Mouse (Mus musculus) embryonic facial prominence, embryonic 11.5 days (tissue): ENCODE data around the gene Gm39115. TPM values are rescaled to one million over a fixed set of nuclear protein-coding genes. Genes with fewer than 3 reads are reported as not detected.
"Not testable (repeated sequence)": the region's sequence is repeated elsewhere in the genome, so short reads cannot be mapped to it uniquely, and the experiment has no call there.

Source experiments
- ATAC-seq: fragments of 200-750 bp; cut with Nextera tagmentation; replicated peaks from 2 replicates; pipeline ENCODE4 v1.8.0; 2017; ENCODE audit warnings: low read depth; ENCODE audit not compliant: insufficient number of reproducible peaks, low FRiP score, low TSS enrichment
- DNase-seq: peaks from one replicate; pipeline ENCODE4 v3.0.0-alpha.2; 2015; ENCODE audit warnings: low spot score
- H3K27ac ChIP-seq: fragments of 300-500 bp; sonication (generic); replicated peaks from 2 replicates; pipeline ENCODE4 v1.5.1; 2014; ENCODE audit warnings: mild to moderate bottlenecking, low read depth, low read length, control low read depth
- H3K27me3 ChIP-seq: fragments of 300-500 bp; sonication (generic); 2 replicates; pipeline ENCODE4 v1.6.1; 2014; ENCODE audit warnings: mild to moderate bottlenecking, low read length, moderate library complexity, mixed read lengths; ENCODE audit not compliant: control insufficient read depth, insufficient read depth
- H3K36me3 ChIP-seq: fragments of 300-500 bp; sonication (generic); replicated peaks from 2 replicates; pipeline ENCODE4 v1.6.1; 2014; ENCODE audit warnings: low read depth, mild to moderate bottlenecking, low read length, moderate library complexity, mixed read lengths; ENCODE audit not compliant: control insufficient read depth, insufficient read depth
- H3K4me1 ChIP-seq: fragments of 300-500 bp; sonication (generic); 2 replicates; pipeline ENCODE4 v1.6.1; 2014; ENCODE audit warnings: low read length, mixed read lengths; ENCODE audit not compliant: control insufficient read depth, insufficient read depth
- H3K4me2 ChIP-seq: fragments of 300-500 bp; sonication (generic); 2 replicates; pipeline ENCODE4 v1.6.1; 2014; ENCODE audit warnings: low read depth, mild to moderate bottlenecking, control low read depth, low read length, moderate library complexity
- H3K4me3 ChIP-seq: fragments of 300-500 bp; sonication (generic); 2 replicates; pipeline ENCODE4 v1.5.1; 2014; ENCODE audit warnings: low read depth, low read length, control low read depth
- H3K9ac ChIP-seq: fragments of 300-500 bp; sonication (generic); replicated peaks from 2 replicates; pipeline ENCODE4 v1.6.1; 2014; ENCODE audit warnings: mild to moderate bottlenecking, control low read depth, low read length
- H3K9me3 ChIP-seq: fragments of 300-500 bp; sonication (generic); replicated peaks from 2 replicates; pipeline ENCODE4 v1.6.1; 2016; ENCODE audit warnings: mild to moderate bottlenecking, low read length, inconsistent platforms, mixed read lengths; ENCODE audit not compliant: control insufficient read depth
- WGBS: fragments of 180-500 bp; shearing (Covaris S2); extraction: QIAGEN DNeasy Blood & Tissue Kit; methylation state at CpG from one replicate; pipeline ENCODE4 v1.1.7; 2014; 5-methylcytosine and 5-hydroxymethylcytosine counted together
- polyA plus RNA-seq: library from polyadenylated mRNA; unstranded; fragments of >200 nt; fragmentation: Nextera tagmentation; extraction: Ambion mirVana; gene quantifications from 2 replicates; pipeline ENCODE4 v1.2.1, GENCODE M21; 2014

The Gm39115 gene
- polyA plus RNA-seq, result not detected in 2 replicates

DNA sequence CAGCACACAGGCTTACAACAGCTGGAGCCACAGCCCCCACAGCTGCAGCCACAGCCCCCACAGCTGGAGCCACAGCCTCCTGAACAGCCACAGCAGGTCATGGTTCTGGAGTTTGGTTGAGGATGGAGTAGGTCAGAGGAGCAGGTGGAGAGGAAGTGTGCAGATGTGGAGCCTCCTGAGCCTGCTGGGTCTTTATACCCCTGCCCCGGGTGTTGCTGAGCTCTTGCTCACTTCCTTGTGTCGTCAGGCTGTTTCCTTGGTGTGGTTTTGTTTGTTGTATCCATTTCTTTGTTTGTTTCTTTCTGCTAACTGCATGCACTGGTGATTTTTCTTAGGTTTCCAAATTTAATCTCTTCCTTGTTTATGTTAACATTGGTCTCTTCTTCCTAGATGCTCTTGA, at the start of gene Gm39115:
TSS of gene Gm39115 (minus strand) at position 101 of the 400 bp plus-strand sequence.
- not testable (repeated sequence) for DNase-seq, H3K36me3 ChIP-seq, H3K27ac ChIP-seq, H3K9me3 ChIP-seq, ATAC-seq, H3K27me3 ChIP-seq, H3K4me2 ChIP-seq, H3K9ac ChIP-seq, H3K4me3 ChIP-seq, H3K4me1 ChIP-seq
- 43% methylated on average over 2 of the region's 2 CpGs for WGBS

DNA sequence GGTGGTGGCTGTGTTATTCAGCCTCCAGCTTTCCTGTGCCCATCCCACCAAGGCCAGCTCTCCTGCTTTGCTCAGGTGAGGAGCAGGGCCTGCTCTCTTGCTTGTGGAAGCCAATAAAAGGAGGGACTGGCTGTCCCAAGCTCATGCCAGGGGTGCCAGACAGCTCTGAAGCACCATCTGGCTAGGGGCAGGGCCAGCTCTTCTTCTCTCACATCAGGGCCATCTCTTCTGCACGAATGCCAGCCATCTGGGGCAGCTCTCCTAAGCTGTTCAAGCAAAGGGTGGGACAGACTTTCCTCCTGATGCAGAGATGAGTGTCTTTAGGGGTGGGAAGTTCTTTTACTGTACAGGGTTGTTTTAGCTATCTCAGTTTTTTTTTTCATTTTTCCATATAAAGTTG, 45.2 kb upstream of the Gm39115 start:
- no peak overlapping the region for H3K4me2 ChIP-seq
- H3K9ac ChIP-seq, result no peak overlapping the region
- no peaks in the 10 kb centered on the region for H3K4me1 ChIP-seq
- H3K36me3 ChIP-seq, result no peaks in the 10 kb centered on the region
- H3K27ac ChIP-seq, result no peak overlapping the region
- 80% methylated on average over 1 of the region's 1 CpGs for WGBS
- H3K4me3 ChIP-seq, result no peak overlapping the region
- H3K9me3 ChIP-seq, result no peaks in the 10 kb centered on the region
- H3K27me3 ChIP-seq, result no peaks in the 10 kb centered on the region
- DNase-seq (no peak), ATAC-seq (no peak)

DNA sequence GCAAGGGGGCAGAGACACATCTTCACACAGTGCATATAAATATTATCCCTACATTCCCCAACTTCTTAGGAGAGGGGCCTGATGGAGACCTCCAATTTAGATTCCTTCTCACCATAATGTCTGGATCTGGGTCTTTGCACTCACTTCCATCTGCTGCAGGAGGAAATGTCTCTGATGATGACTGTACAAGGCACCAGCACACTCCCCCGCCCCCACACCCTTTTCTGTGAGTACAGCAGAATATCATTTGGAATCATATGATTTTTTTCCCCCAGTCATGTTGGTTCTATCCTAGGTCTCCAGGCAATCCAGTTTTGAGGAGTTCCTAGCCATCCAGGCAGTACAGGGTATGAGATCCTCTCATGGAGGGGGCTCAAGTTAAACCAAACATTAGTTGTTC, 42.9 kb upstream of the Gm39115 start:
- Histone ChIP-seq H3K27me3 (no peaks in the 10 kb centered on the region), H3K9me3 (no peaks in the 10 kb centered on the region), H3K4me1 (no peaks in the 10 kb centered on the region), H3K36me3 (no peaks in the 10 kb centered on the region), H3K9ac (no peak overlapping the region), H3K27ac (no peak overlapping the region), H3K4me2 (no peak overlapping the region), H3K4me3 (no peak overlapping the region)
- DNase-seq (no peak), ATAC-seq (no peak)
- WGBS, result 96% methylated on average over 1 of the region's 1 CpGs

DNA sequence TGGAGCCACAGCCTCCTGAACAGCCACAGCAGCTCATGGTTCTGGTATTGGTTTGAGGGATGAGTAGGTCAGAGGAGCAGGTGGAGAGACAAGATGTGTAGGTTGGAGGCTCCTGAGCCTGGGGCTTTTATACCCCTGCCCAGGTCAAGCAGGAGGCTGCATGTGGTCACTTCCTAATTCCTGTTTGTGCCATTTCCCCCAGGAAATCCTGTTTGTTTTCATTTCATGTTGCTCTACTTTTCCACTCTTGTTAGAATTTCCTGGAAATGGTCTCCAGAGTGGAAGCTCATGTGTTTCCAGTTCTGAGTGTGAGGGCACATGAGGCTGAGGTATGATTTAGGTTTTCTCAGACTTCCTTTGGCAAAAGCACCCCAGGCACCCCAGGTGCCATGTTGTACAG, 40.1 kb upstream of the Gm39115 start, which contains the start of gene Krtap5-2:
TSS of gene Krtap5-2 (minus strand) at position 101 of the 400 bp plus-strand sequence.
- ATAC-seq, DNase-seq, H3K9me3 ChIP-seq, H3K27ac ChIP-seq, H3K4me3 ChIP-seq, H3K4me1 ChIP-seq, H3K27me3 ChIP-seq, H3K9ac ChIP-seq, H3K36me3 ChIP-seq, H3K4me2 ChIP-seq: not testable (repeated sequence)

DNA sequence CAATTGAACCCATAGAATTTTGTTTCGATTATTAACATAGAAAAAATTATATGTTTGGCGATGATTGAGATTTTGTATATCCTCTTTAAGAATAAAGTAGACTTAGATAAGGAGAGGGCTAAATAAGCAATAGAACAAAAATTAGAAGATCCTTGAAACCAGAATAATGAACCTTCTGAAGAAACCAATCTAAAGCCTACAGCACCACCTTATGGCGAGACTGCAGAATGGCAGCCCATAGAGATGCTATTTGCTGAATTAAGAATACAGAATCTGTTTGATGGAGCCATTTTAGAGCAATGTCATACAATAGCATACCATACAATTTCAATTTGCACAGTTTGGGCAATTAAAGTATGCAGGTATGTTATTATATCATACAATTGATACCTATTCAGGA, 34.0 kb upstream of the Gm39115 start:
- Histone ChIP-seq H3K4me3 (no peak overlapping the region), H3K27ac (no peak overlapping the region), H3K27me3 (no peaks in the 10 kb centered on the region), H3K4me2 (no peak overlapping the region), H3K4me1 (no peaks in the 10 kb centered on the region), H3K9me3 (no peaks in the 10 kb centered on the region), H3K9ac (no peak overlapping the region), H3K36me3 (no peaks in the 10 kb centered on the region)
- ATAC-seq (no peak), DNase-seq (peak; percentile 76)
- 44% methylated on average over 3 of the region's 3 CpGs for WGBS

DNA sequence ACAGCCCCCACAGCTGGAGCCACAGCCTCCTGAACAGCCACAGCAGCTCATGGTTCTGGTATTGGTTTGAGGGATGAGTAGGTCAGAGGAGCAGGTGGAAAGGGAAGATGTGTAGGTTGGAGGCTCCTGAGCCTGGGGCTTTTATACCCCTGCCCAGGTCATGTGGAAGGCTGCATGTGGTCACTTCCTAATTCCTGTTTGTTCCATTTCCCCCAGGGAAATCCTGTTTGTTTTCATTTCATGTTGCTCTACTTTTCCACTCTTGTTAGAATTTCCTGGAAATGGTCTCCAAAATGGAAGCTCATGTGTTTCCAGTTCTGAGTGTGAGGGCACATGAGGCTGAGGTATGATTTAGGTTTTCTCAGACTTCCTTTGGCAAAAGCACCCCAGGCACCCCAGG, 29.8 kb upstream of the Gm39115 start, which contains the start of gene Gm4553:
TSS of gene Gm4553 (minus strand) at position 101 of the 400 bp plus-strand sequence.
- H3K27ac ChIP-seq, H3K4me2 ChIP-seq, H3K9me3 ChIP-seq, H3K36me3 ChIP-seq, H3K27me3 ChIP-seq, DNase-seq, H3K4me1 ChIP-seq, ATAC-seq, H3K4me3 ChIP-seq, H3K9ac ChIP-seq: not testable (repeated sequence)

DNA sequence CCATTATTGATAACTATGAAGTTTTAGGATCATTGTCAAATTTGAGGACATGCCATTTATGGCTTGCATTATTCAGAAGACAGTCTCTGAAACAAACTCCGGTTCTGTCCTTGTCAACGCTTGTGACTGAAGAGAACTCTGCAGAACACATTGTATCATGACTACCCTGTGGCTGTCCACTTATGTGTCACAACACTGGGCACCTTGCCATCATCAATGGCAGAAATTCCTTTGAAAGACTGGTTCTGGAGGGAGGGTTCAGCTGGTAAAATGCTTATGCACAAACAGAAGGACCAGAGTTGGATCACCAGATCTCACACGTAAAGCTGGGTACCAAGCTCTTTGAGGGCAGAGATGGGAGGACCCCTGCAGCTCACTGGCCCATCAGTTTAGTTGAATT, 23.5 kb upstream of the Gm39115 start:
- no peaks in the 10 kb centered on the region for H3K9me3 ChIP-seq
- H3K4me2 ChIP-seq, result no peak overlapping the region
- no peaks in the 10 kb centered on the region for H3K36me3 ChIP-seq
- 92% methylated on average over 3 of the region's 3 CpGs for WGBS
- no peak overlapping the region for H3K27ac ChIP-seq
- no peaks in the 10 kb centered on the region for H3K27me3 ChIP-seq
- no peak for ATAC-seq
- DNase-seq, result no peak
- no peaks in the 10 kb centered on the region for H3K4me1 ChIP-seq
- H3K9ac ChIP-seq, result no peak overlapping the region
- H3K4me3 ChIP-seq, result no peak overlapping the region

DNA sequence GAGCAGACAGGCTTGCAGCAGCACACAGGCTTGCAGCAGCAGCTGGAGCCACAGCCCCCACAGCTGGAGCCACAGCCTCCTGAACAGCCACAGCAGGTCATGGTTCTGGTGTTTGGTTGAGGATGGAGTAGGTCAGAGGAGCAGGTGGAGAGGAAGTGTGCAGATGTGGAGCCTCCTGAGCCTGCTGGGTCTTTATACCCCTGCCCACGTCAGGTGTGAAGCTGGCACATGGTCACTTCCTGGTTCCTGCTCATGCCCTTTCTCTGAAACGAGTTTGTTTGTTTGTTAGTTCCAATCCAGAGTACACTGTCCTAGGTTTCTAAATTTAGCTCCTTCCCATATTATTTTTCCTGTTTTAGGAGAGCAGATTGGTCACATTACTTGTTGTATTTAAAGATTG, 21.2 kb upstream of the Gm39115 start, which contains the start of gene Gm29735:
TSS of gene Gm29735 (minus strand) at position 101 of the 400 bp plus-strand sequence.
- WGBS, result 47% methylated on average over 2 of the region's 2 CpGs
- not testable (repeated sequence) for DNase-seq, ATAC-seq, H3K27me3 ChIP-seq, H3K4me1 ChIP-seq, H3K36me3 ChIP-seq, H3K9ac ChIP-seq, H3K4me2 ChIP-seq, H3K4me3 ChIP-seq, H3K9me3 ChIP-seq, H3K27ac ChIP-seq
